Mouse (Mus musculus) cortical plate, adult 2 months (tissue): ENCODE data around the gene Borcs7.

ENCODE experiments used
- CTCF ChIP-seq: fragments of 200-500 bp; IDR thresholded peaks from 2 replicates; pipeline ENCODE4 v1.5.1; 2011; ENCODE audit warnings: mild to moderate bottlenecking, control low read depth, low read length; ENCODE audit not compliant: insufficient read depth; ENCODE audit errors: extremely low read depth
- POLR2A ChIP-seq: fragments of 200-500 bp; IDR thresholded peaks from 2 replicates; pipeline ENCODE4 v1.6.1; 2011; ENCODE audit warnings: mild to moderate bottlenecking, low read length, control low read depth; ENCODE audit not compliant: insufficient read depth; ENCODE audit errors: extremely low read depth

DNA sequence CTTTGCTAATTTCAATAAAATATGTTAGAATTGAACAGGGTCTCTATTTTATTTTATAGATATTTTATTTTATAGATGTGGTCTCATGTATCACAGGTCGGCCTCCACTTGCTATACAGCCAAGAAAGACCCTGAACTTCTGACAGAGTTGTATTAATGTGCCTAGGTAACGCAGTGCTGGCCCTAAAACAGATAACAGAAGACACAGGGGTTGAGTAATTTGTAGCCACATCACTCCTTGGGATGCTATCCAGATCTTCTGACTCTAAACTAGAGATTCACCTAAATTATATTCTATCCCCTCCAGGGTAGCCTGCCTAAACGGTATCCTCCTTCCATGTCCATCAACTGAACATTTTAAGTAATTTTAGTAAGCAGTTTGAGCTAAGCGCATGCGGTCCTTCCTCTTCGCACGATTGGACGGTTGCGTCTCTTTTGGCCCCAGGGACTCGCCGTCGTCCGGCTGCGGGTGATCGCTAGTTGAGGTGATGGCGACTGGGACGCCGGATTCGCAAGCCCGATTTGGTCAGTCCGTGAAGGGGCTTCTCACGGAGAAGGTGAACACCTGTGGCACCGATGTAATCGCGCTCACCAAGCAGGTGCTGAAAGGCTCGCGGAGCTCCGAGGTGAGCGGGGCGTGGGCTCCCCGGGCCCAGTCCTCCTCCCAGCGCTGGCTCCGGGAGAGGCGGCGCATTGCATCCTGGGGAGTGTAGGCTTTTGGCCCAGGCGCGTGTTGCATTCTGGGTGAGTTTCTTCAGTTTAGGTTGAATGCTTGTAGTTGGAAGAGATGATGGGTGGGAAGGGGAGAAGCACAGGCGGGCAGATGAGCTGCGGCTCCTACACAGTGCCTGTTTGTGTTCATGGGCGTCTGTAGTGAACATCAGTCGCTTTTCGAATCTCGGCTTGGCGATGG is at the start of gene Borcs7:
- TF ChIP-seq CTCF (no peak), POLR2A (peak; percentile 67)
